Mouse (Mus musculus): ENCODE measurements around the gene Atp5f1. TPM values are rescaled to one million over a fixed set of nuclear protein-coding genes. Genes with fewer than 3 reads are reported as not detected.

Gene Atp5f1
- polyA plus RNA-seq, 1 experiment from 2014 or later: 558 TPM

GRCm38 (mm10) chr3:105959585-105959984, 314 bp downstream of the Atp5f1 start:
- WGBS: under 1% methylated on average over 26 of the region's 26 CpGs
- H3K4me3 ChIP-seq: peak overlapping the region; percentile 83
- H3K27ac ChIP-seq: no peak overlapping the region
- peak; percentile 84 for ATAC-seq (ENCODE audit: low FRiP score, low read depth)
- peaks cover 23% of the 10 kb centered on the region for H3K4me1 ChIP-seq
- peaks cover 38% of the 10 kb centered on the region for H3K36me3 ChIP-seq
- H3K27me3 ChIP-seq (replicated peaks): no peaks in the 10 kb centered on the region
- no peaks in the 10 kb centered on the region for H3K9me3 ChIP-seq
- peak overlapping the region; percentile 89 for H3K4me2 ChIP-seq (replicated peaks)
- peak overlapping the region; percentile 93 for H3K9ac ChIP-seq

- peak within 1 kb of the TSS; percentile 83 for H3K4me3 ChIP-seq
- H3K4me2 ChIP-seq (replicated peaks): peak within 1 kb of the TSS; percentile 89
- H3K9ac ChIP-seq: peak within 1 kb of the TSS; percentile 93
- WGBS: under 1% methylated on average over 52 of the region's 52 CpGs
- H3K9me3 ChIP-seq: no peaks in the 10 kb centered on the region
- no peaks in the 10 kb centered on the region for H3K27me3 ChIP-seq (replicated peaks)
- ATAC-seq (ENCODE audit: low FRiP score, low read depth): peak; percentile 98
- peaks cover 36% of the 10 kb centered on the region for H3K36me3 ChIP-seq
- H3K4me1 ChIP-seq: peaks cover 23% of the 10 kb centered on the region
- peak within 1 kb of the TSS; percentile 72 for H3K27ac ChIP-seq
Observed at GRCm38 (mm10) chr3:105958974-105959580, 822 bp downstream of the Atp5f1 start, which contains the start of gene Wdr77. TSS of gene Wdr77 (plus strand) at chr3:105959369.

GRCm38 (mm10) chr3:105958204-105958603, 1.7 kb downstream of the Atp5f1 start:
- peak overlapping the region; percentile 93 for H3K9ac ChIP-seq
- no peaks in the 10 kb centered on the region for H3K9me3 ChIP-seq
- peaks cover 23% of the 10 kb centered on the region for H3K4me1 ChIP-seq
- ATAC-seq (ENCODE audit: low FRiP score, low read depth): no peak
- H3K27ac ChIP-seq: no peak overlapping the region
- H3K4me2 ChIP-seq (replicated peaks): peak overlapping the region; percentile 77
- 47% methylated on average over 5 of the region's 5 CpGs for WGBS
- H3K36me3 ChIP-seq: peaks cover 32% of the 10 kb centered on the region
- H3K4me3 ChIP-seq: peak overlapping the region; percentile 83
- H3K27me3 ChIP-seq (replicated peaks): no peaks in the 10 kb centered on the region

- peak overlapping the region; percentile 77; the same call in 1 of the 2 replicates for H3K4me2 ChIP-seq (replicated peaks)
- H3K9ac ChIP-seq: no peak overlapping the region
- no peak for ATAC-seq (ENCODE audit: low FRiP score, low read depth)
- H3K27me3 ChIP-seq (replicated peaks): no peaks in the 10 kb centered on the region
- no peak overlapping the region for H3K27ac ChIP-seq
- no peak overlapping the region for H3K4me3 ChIP-seq
- H3K36me3 ChIP-seq: peaks cover 31% of the 10 kb centered on the region
- 95% methylated on average over 1 of the region's 1 CpGs for WGBS
- no peaks in the 10 kb centered on the region for H3K9me3 ChIP-seq
- peaks cover 23% of the 10 kb centered on the region for H3K4me1 ChIP-seq
Observed at GRCm38 (mm10) chr3:105957235-105957634, 2.7 kb downstream of the Atp5f1 start.

- Histone ChIP-seq H3K4me2 (replicated peaks) (no peak overlapping the region), H3K4me1 (no peaks in the 10 kb centered on the region), H3K27me3 (replicated peaks) (no peaks in the 10 kb centered on the region), H3K9ac (no peak overlapping the region), H3K27ac (no peak overlapping the region), H3K36me3 (peaks cover 66% of the 10 kb centered on the region), H3K4me3 (no peak overlapping the region), H3K9me3 (no peaks in the 10 kb centered on the region)
- ATAC-seq (ENCODE audit: low FRiP score, low read depth): no peak
- 94% methylated on average over 7 of the region's 7 CpGs for WGBS
Observed at GRCm38 (mm10) chr3:105951348-105951747, 8.6 kb downstream of the Atp5f1 start.

GRCm38 (mm10) chr3:105936111-105936510, 23.8 kb downstream of the Atp5f1 start:
- Histone ChIP-seq H3K27me3 (replicated peaks) (no peaks in the 10 kb centered on the region), H3K36me3 (peaks cover 17% of the 10 kb centered on the region), H3K9me3 (no peaks in the 10 kb centered on the region), H3K4me1 (no peaks in the 10 kb centered on the region), H3K27ac (no peak overlapping the region), H3K4me3 (no peak overlapping the region), H3K9ac (no peak overlapping the region), H3K4me2 (replicated peaks) (no peak overlapping the region)
- ATAC-seq (ENCODE audit: low FRiP score, low read depth): no peak
- WGBS: 97% methylated on average over 4 of the region's 4 CpGs

GRCm38 (mm10) chr3:105935033-105935432, 24.9 kb downstream of the Atp5f1 start:
- Histone ChIP-seq H3K4me3 (no peak overlapping the region), H3K4me2 (replicated peaks) (no peak overlapping the region), H3K36me3 (peaks cover 8% of the 10 kb centered on the region; the same call in 1 of the 2 replicates), H3K27ac (no peak overlapping the region), H3K9ac (no peak overlapping the region), H3K27me3 (replicated peaks) (no peaks in the 10 kb centered on the region), H3K9me3 (no peaks in the 10 kb centered on the region), H3K4me1 (no peaks in the 10 kb centered on the region)
- ATAC-seq (ENCODE audit: low FRiP score, low read depth): no peak
- WGBS: 91% methylated on average over 5 of the region's 5 CpGs

GRCm38 (mm10) chr3:105933926-105934325, 26.0 kb downstream of the Atp5f1 start:
- Histone ChIP-seq H3K4me2 (replicated peaks) (no peak overlapping the region), H3K4me1 (no peaks in the 10 kb centered on the region), H3K4me3 (no peak overlapping the region), H3K9me3 (no peaks in the 10 kb centered on the region), H3K9ac (no peak overlapping the region), H3K27ac (no peak overlapping the region), H3K27me3 (replicated peaks) (no peaks in the 10 kb centered on the region), H3K36me3 (peaks cover 4% of the 10 kb centered on the region; the same call in 1 of the 2 replicates)
- 95% methylated on average over 6 of the region's 6 CpGs for WGBS
- no peak for ATAC-seq (ENCODE audit: low FRiP score, low read depth)

- H3K9ac ChIP-seq: no peak within 1 kb of the TSS
- no peak within 1 kb of the TSS for H3K4me3 ChIP-seq
- no peak within 1 kb of the TSS for H3K4me2 ChIP-seq (replicated peaks)
- H3K27me3 ChIP-seq (replicated peaks): no peaks in the 10 kb centered on the region
- H3K9me3 ChIP-seq: no peaks in the 10 kb centered on the region
- no peak for ATAC-seq (ENCODE audit: low FRiP score, low read depth)
- H3K4me1 ChIP-seq: no peaks in the 10 kb centered on the region
- no peaks in the 10 kb centered on the region for H3K36me3 ChIP-seq
- no peak within 1 kb of the TSS for H3K27ac ChIP-seq
- 85% methylated on average over 8 of the region's 8 CpGs for WGBS
Observed at GRCm38 (mm10) chr3:105932240-105933071, 27.4 kb downstream of the Atp5f1 start, which contains the start of gene I830077J02Rik. TSS of gene I830077J02Rik (minus strand) at chr3:105932664.

- Histone ChIP-seq H3K27me3 (replicated peaks) (no peaks in the 10 kb centered on the region), H3K4me2 (replicated peaks) (no peak overlapping the region), H3K9me3 (no peaks in the 10 kb centered on the region), H3K9ac (no peak overlapping the region), H3K4me3 (no peak overlapping the region), H3K36me3 (no peaks in the 10 kb centered on the region), H3K27ac (no peak overlapping the region), H3K4me1 (no peaks in the 10 kb centered on the region)
- WGBS: 89% methylated on average over 2 of the region's 2 CpGs
- ATAC-seq (ENCODE audit: low FRiP score, low read depth): no peak
Observed at GRCm38 (mm10) chr3:105931095-105931494, 28.8 kb downstream of the Atp5f1 start.

- WGBS: 87% methylated on average over 7 of the region's 7 CpGs
- Histone ChIP-seq H3K36me3 (no peaks in the 10 kb centered on the region), H3K9me3 (no peaks in the 10 kb centered on the region), H3K9ac (no peak overlapping the region), H3K4me1 (no peaks in the 10 kb centered on the region), H3K27me3 (replicated peaks) (no peaks in the 10 kb centered on the region), H3K4me2 (replicated peaks) (no peak overlapping the region), H3K4me3 (no peak overlapping the region), H3K27ac (no peak overlapping the region)
- no peak for ATAC-seq (ENCODE audit: low FRiP score, low read depth)
Observed at GRCm38 (mm10) chr3:105929821-105930220, 30.1 kb downstream of the Atp5f1 start.

- H3K36me3 ChIP-seq: no peaks in the 10 kb centered on the region
Observed at GRCm38 (mm10) chr3:105928781-105929180, 31.1 kb downstream of the Atp5f1 start.

More at GRCm38 (mm10) chr3:105928781-105929180, 31.1 kb downstream of the Atp5f1 start:
- Histone ChIP-seq H3K9ac (no peak overlapping the region), H3K27me3 (replicated peaks) (no peaks in the 10 kb centered on the region), H3K27ac (no peak overlapping the region), H3K4me2 (replicated peaks) (no peak overlapping the region), H3K4me1 (no peaks in the 10 kb centered on the region), H3K4me3 (no peak overlapping the region), H3K9me3 (no peaks in the 10 kb centered on the region)
- ATAC-seq (ENCODE audit: low FRiP score, low read depth): no peak
- 91% methylated on average over 6 of the region's 6 CpGs for WGBS

Measured in neural tube, embryonic 12.5 days (tissue).